Comparison of ENCODE assay signal across 9 mouse cellular contexts in the genomic region with DNA sequence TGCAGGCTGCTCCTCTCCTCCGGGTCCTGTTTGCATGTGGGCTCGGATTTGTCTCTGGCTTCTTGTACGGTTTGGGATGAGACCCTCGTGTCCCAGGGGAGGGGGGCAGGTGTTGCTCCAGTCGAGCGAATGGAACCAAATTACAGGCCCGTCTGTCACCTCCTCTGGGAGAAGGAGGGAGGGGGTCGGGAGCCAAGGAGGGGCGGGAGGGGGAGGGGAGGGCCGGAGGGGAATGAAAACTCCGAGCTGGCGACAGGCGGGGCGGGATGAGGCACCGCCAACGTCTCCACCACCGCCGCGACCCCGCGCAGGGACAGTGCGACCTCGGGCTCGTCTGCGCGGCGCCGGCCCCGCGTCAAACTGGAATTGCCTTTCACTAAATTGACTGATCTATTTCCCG. TPM values are rescaled to one million over a fixed set of nuclear protein-coding genes. Genes with fewer than 3 reads are reported as not detected.
DNase-seq lines count a peak whose midpoint lies in the region; ATAC-seq lines count a peak whose summit lies in the region.
"Had no signal": no experiment of that assay in that cellular context is flagged by ENCODE, and none has a peak within 500 bp of the region (broad histone marks: within the 10 kb centered on the region; RNA-seq: fewer than 3 reads in every experiment).

No protein-coding gene starts in this region.

- H3K27me3 ChIP-seq in embryonic facial prominence, embryonic 14.5 days (replicated peaks; ENCODE audit: control insufficient read depth, insufficient read depth, low read length): peaks cover 19% of the 10 kb centered on the region
- H3K27me3 ChIP-seq in intestine, embryonic 16.5 days (replicated peaks; ENCODE audit: control insufficient read depth, insufficient read depth, low read length): peaks cover 9% of the 10 kb centered on the region
- no peaks in the 10 kb centered on the region for H3K27me3 ChIP-seq in neural tube, embryonic 13.5 days

- intact Hi-C loops in left cerebral cortex, postnatal 4 days (cut with DNase I): no loop called here
- intact Hi-C loops in left cerebral cortex, postnatal 36 days (cut with DNase I): no loop called here
- intact Hi-C loops in left cerebral cortex, postnatal 25 days (cut with DNase I): no loop called here

- H3K4me1 ChIP-seq in embryonic facial prominence, embryonic 14.5 days (ENCODE audit: control insufficient read depth, insufficient read depth, low read length): 0 out of 2 replicates have a peak, but pooled peaks cover 3% of the 10 kb centered on the region
- peaks cover 5% of the 10 kb centered on the region; the same call in 1 of the 2 replicates for H3K4me1 ChIP-seq in intestine, embryonic 16.5 days (ENCODE audit: control insufficient read depth, insufficient read depth, low read length)
- H3K4me1 ChIP-seq in neural tube, embryonic 13.5 days (replicated peaks): peaks cover 54% of the 10 kb centered on the region

- H3K4me3 ChIP-seq in embryonic facial prominence, embryonic 14.5 days (ENCODE audit: low read depth, low read length): peak overlapping the region; percentile 32
- H3K4me3 ChIP-seq in intestine, embryonic 16.5 days (ENCODE audit: low read length): peak overlapping the region; percentile 36
- peak overlapping the region; percentile 32 for H3K4me3 ChIP-seq in neural tube, embryonic 13.5 days

- H3K4me2 ChIP-seq in embryonic facial prominence, embryonic 14.5 days (ENCODE audit: low read depth, low read length): peak overlapping the region; percentile 66
- H3K4me2 ChIP-seq in intestine, embryonic 16.5 days (ENCODE audit: low read depth, low read length): peak overlapping the region; percentile 62
- H3K4me2 ChIP-seq in neural tube, embryonic 13.5 days: peak overlapping the region; percentile 60

- peak; percentile 97 for DNase-seq in left cerebral cortex, postnatal 4 days
- no peak for DNase-seq in left cerebral cortex, postnatal 36 days (ENCODE audit: low spot score in 2 of 2)
- peak; percentile 45 for DNase-seq in embryonic facial prominence, embryonic 14.5 days (ENCODE audit: low spot score)
- DNase-seq in left cerebral cortex, postnatal 25 days (ENCODE audit: low spot score in 2 of 2): no peak
- DNase-seq in left cerebral cortex, adult 11 months (ENCODE audit: low spot score): no peak
- DNase-seq in spleen, postnatal 36 days (ENCODE audit: low spot score in 2 of 2): no peak
- DNase-seq: kidney, adult 11 months had no signal

- no peaks in the 10 kb centered on the region for H3K9me3 ChIP-seq in embryonic facial prominence, embryonic 14.5 days (ENCODE audit: control insufficient read depth, low read length)
- H3K9me3 ChIP-seq in intestine, embryonic 16.5 days (ENCODE audit: control insufficient read depth, low read length): no peaks in the 10 kb centered on the region
- H3K9me3 ChIP-seq in neural tube, embryonic 13.5 days: no peaks in the 10 kb centered on the region

- peak overlapping the region; percentile 40 for H3K9ac ChIP-seq in embryonic facial prominence, embryonic 14.5 days (ENCODE audit: low read depth, low read length)
- peak overlapping the region; percentile 43 for H3K9ac ChIP-seq in intestine, embryonic 16.5 days (ENCODE audit: low read depth, low read length)
- peak overlapping the region; percentile 49 for H3K9ac ChIP-seq in neural tube, embryonic 13.5 days

- no peak overlapping the region for H3K27ac ChIP-seq in embryonic facial prominence, embryonic 14.5 days (replicated peaks; ENCODE audit: low read depth, low read length)
- no peak overlapping the region for H3K27ac ChIP-seq in intestine, embryonic 16.5 days (ENCODE audit: low read length)
- H3K27ac ChIP-seq in neural tube, embryonic 13.5 days (replicated peaks): peak overlapping the region; percentile 86

- under 1% methylated on average over 29 of the region's 31 CpGs for WGBS in embryonic facial prominence, embryonic 14.5 days
- 2% methylated on average over 30 of the region's 31 CpGs for WGBS in intestine, embryonic 16.5 days
- WGBS in neural tube, embryonic 13.5 days: 2% methylated on average over 27 of the region's 31 CpGs

- H3K36me3 ChIP-seq in embryonic facial prominence, embryonic 14.5 days (ENCODE audit: control insufficient read depth, insufficient read depth, low read length): no peaks in the 10 kb centered on the region
- no peaks in the 10 kb centered on the region for H3K36me3 ChIP-seq in intestine, embryonic 16.5 days (ENCODE audit: control insufficient read depth, insufficient read depth, low read length)
- H3K36me3 ChIP-seq in neural tube, embryonic 13.5 days: no peaks in the 10 kb centered on the region

- peak; percentile 54 for ATAC-seq in embryonic facial prominence, embryonic 14.5 days (ENCODE audit: low read depth)
- no peak for ATAC-seq in intestine, embryonic 16.5 days
- peak; percentile 66 for ATAC-seq in neural tube, embryonic 13.5 days (ENCODE audit: low read depth)

RNA-seq across cellular contexts. Expression of gene Nhlh2, which starts 13.5 kb away (rescaled TPM):
- 1 to 10 TPM; 2.4 to 3.5 TPM for total RNA-seq in left cerebral cortex, postnatal 4 days (2021)
- under 1 TPM in 1 of 2 experiments, not detected in 1; 0.29 TPM for total RNA-seq in left cerebral cortex, postnatal 36 days (2021)
- 3.0 and 3.8 TPM in 2 replicates for polyA plus RNA-seq in embryonic facial prominence, embryonic 14.5 days (2014; fragmentation: Nextera tagmentation; extraction: Ambion mirVana)
- 0.09 TPM in 1 of 2 replicates, not detected in the other for polyA plus RNA-seq in intestine, embryonic 16.5 days (2015; fragmentation: Nextera tagmentation; extraction: Ambion mirVana)
- polyA plus RNA-seq in neural tube, embryonic 13.5 days (2015; fragmentation: Nextera tagmentation; extraction: Ambion mirVana): 72.7 and 75.5 TPM in 2 replicates
- total RNA-seq in left cerebral cortex, postnatal 25 days (2021): under 1 TPM; 0.18 to 0.27 TPM

Comparison
In these comparisons a context has a peak if more than half of its experiments do, and no peak if none do; other contexts are left out.
1. DNase-seq: peak in left cerebral cortex, postnatal 4 days (single experiment) and embryonic facial prominence, embryonic 14.5 days (single experiment); none in left cerebral cortex, postnatal 36 days (0 of 2), left cerebral cortex, postnatal 25 days (0 of 2), left cerebral cortex, adult 11 months (single experiment) and spleen, postnatal 36 days (0 of 2).
2. Peak in every context shown above with its lines, with median percentiles within 50 percentile points of each other: H3K4me2 ChIP-seq, H3K4me3 ChIP-seq and H3K9ac ChIP-seq.